Mouse (Mus musculus) brain, embryonic 14.5 days (tissue): ENCODE measurements at regions not wholly inside any gene's neighbourhood (a gene's known extent, or its start where the extent isn't known, plus 50 kb on each side); places are given as distances from the start of the nearest gene placed in this dataset.

Source experiments
- DNase-seq: peaks from one replicate; pipeline ENCODE4 v3.0.0-alpha.2; 2011; ENCODE audit warnings: low read depth
- CTCF ChIP-seq: fragments of 200-500 bp; IDR thresholded peaks from 2 replicates; pipeline ENCODE4 v1.5.1; 2012; ENCODE audit warnings: inconsistent platforms, mild to moderate bottlenecking, moderate library complexity, borderline replicate concordance; ENCODE audit not compliant: insufficient read depth, insufficient read length; ENCODE audit errors: extremely low read depth
- POLR2A ChIP-seq: fragments of 200-500 bp; IDR thresholded peaks from 2 replicates; pipeline ENCODE4 v1.6.1; 2012; ENCODE audit warnings: mild to moderate bottlenecking, inconsistent platforms, borderline replicate concordance; ENCODE audit not compliant: poor library complexity, insufficient read depth, insufficient read length, severe bottlenecking; ENCODE audit errors: extremely low read depth

GRCm38 (mm10) chr5:91818800-91819199 is 144.1 kb downstream of the Rchy1 start:
- TF ChIP-seq POLR2A (no peak), CTCF (no peak)
- peak; percentile 86 for DNase-seq

GRCm38 (mm10) chr5:91818195-91818594 is 144.7 kb downstream of the Rchy1 start:
- DNase-seq: peak; percentile 25
- TF ChIP-seq POLR2A (no peak), CTCF (no peak)

- no peak for TF ChIP-seq POLR2A
- no peak for TF ChIP-seq CTCF
- DNase-seq: no peak
Measured at GRCm38 (mm10) chr5:91816376-91816950, 146.4 kb downstream of the Rchy1 start.

GRCm38 (mm10) chr5:91814956-91815355 is 147.9 kb downstream of the Rchy1 start:
- TF ChIP-seq CTCF (no peak), POLR2A (no peak)
- no peak for DNase-seq

- no peak for DNase-seq
- TF ChIP-seq POLR2A (no peak), CTCF (no peak)
Measured at GRCm38 (mm10) chr5:91814417-91814762, 148.5 kb downstream of the Rchy1 start.

GRCm38 (mm10) chr5:91813547-91814416 is 149.1 kb downstream of the Rchy1 start:
- TF ChIP-seq POLR2A (no peak), CTCF (no peak)
- DNase-seq: no peak

- TF ChIP-seq CTCF (no peak), POLR2A (no peak)
- peak; percentile 62 for DNase-seq
Measured at GRCm38 (mm10) chr5:91807070-91808065, 155.5 kb downstream of the Rchy1 start.

- peak; percentile 18 for DNase-seq
Measured at GRCm38 (mm10) chr5:91801297-91801980, 161.4 kb downstream of the Rchy1 start.

GRCm38 (mm10) chr5:91797362-91797761 is 165.5 kb downstream of the Rchy1 start:
- TF ChIP-seq POLR2A (no peak), CTCF (no peak)
- no peak for DNase-seq

More at GRCm38 (mm10) chr5:91801297-91801980, 161.4 kb downstream of the Rchy1 start:
- TF ChIP-seq CTCF (no peak), POLR2A (no peak)

- no peak for TF ChIP-seq POLR2A
- no peak for TF ChIP-seq CTCF
- DNase-seq: no peak
Measured at GRCm38 (mm10) chr5:91792732-91793131, 170.1 kb downstream of the Rchy1 start.
